9 mouse cellular contexts compared by ENCODE assay signal in the genomic region with DNA sequence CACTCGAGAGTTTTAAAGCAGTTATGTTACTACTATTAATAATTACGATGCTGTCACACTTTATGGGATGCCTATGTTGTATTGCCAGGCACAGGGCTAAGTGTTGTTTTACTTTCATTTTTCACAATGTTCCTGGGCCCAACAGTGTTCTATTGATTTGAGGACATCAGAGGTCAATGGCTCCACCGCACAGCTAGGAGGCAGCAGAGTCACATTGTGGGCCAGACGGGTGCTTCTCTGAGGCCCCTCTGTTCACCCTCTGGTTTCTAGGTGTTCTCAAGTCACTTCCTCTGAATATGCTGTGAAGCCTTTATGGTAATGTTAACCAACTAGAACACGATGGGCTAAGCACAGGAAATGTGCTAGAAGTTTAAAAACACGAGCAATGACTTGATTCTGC. TPM values are rescaled to one million over a fixed set of nuclear protein-coding genes. Genes with fewer than 3 reads are reported as not detected.
DNase-seq lines count a peak whose midpoint lies in the region; ATAC-seq and TF ChIP-seq lines count a peak whose summit lies in the region.
"Had no signal": no experiment of that assay in that cellular context is flagged by ENCODE, and none has a peak within 500 bp of the region (broad histone marks: within the 10 kb centered on the region; RNA-seq: fewer than 3 reads in every experiment).

No protein-coding gene starts in this region.

- no peak overlapping the region for H3K4me3 ChIP-seq in bone marrow, adult 2 months (replicated peaks; ENCODE audit: control insufficient read depth, low read depth, low read length)
- H3K4me3 ChIP-seq in midbrain, embryonic 15.5 days: no peak overlapping the region
- H3K4me3 ChIP-seq: hindbrain, embryonic 12.5 days had no signal

- no peaks in the 10 kb centered on the region for H3K4me1 ChIP-seq in bone marrow, adult 2 months (ENCODE audit: control insufficient read depth, insufficient read depth, low read length)
- H3K4me1 ChIP-seq in midbrain, embryonic 15.5 days: no peaks in the 10 kb centered on the region
- H3K4me1 ChIP-seq: hindbrain, embryonic 12.5 days had no signal

- peak; percentile 65; the same call in 1 of the 2 replicates for ATAC-seq in monocyte, adult 5-6 weeks (replicated peaks; ENCODE audit: insufficient number of reproducible peaks, low FRiP score, low TSS enrichment, poor library complexity, severe bottlenecking)
- ATAC-seq in midbrain, embryonic 15.5 days (replicated peaks): no peak

- no peaks in the 10 kb centered on the region for H3K36me3 ChIP-seq in midbrain, embryonic 15.5 days (replicated peaks)
- H3K36me3 ChIP-seq: hindbrain, embryonic 12.5 days had no signal

- 44% methylated on average over 6 of the region's 6 CpGs for WGBS in bone marrow, adult 2 months
- WGBS in midbrain, embryonic 15.5 days: 75% methylated on average over 6 of the region's 6 CpGs

- H3K27ac ChIP-seq in bone marrow, adult 2 months (ENCODE audit: control insufficient read depth, insufficient read depth, low read depth, low read length, poor library complexity): no peak overlapping the region
- no peak overlapping the region for H3K27ac ChIP-seq in midbrain, embryonic 15.5 days
- H3K27ac ChIP-seq: hindbrain, embryonic 12.5 days had no signal

- H3K27me3 ChIP-seq in midbrain, embryonic 15.5 days (replicated peaks): no peaks in the 10 kb centered on the region
- H3K27me3 ChIP-seq: hindbrain, embryonic 12.5 days had no signal

- TF ChIP-seq CTCF in bone marrow, adult 2 months (IDR thresholded peaks at IDR 0.05; ENCODE audit: control insufficient read depth, insufficient read depth, low read length): peak; percentile 69

- DNase-seq in adrenal gland, postnatal 14 days: peak; percentile 56
- no peak for DNase-seq in adrenal gland, postnatal 4 days (ENCODE audit: low spot score in 2 of 2)
- DNase-seq in 3T3-L1 (ENCODE audit: low read depth, low spot score): peak; percentile 63
- no peak for DNase-seq in right cerebral cortex, postnatal 25 days
- no peak for DNase-seq in heart, adult 11 months

- H3K9ac ChIP-seq in midbrain, embryonic 15.5 days: no peak overlapping the region
- H3K9ac ChIP-seq: hindbrain, embryonic 12.5 days had no signal

- no peaks in the 10 kb centered on the region for H3K9me3 ChIP-seq in midbrain, embryonic 15.5 days
- H3K9me3 ChIP-seq: hindbrain, embryonic 12.5 days had no signal

- TF ChIP-seq POLR2A in bone marrow, adult 2 months (IDR thresholded peaks at IDR 0.05; ENCODE audit: borderline replicate concordance, control insufficient read depth, low read depth, low read length): no peak

- H3K4me2 ChIP-seq in midbrain, embryonic 15.5 days: no peak overlapping the region
- H3K4me2 ChIP-seq: hindbrain, embryonic 12.5 days had no signal

RNA-seq across cellular contexts. Expression of a gene that starts 18.7 kb away (rescaled TPM):
- total RNA-seq in adrenal gland, postnatal 14 days (2021): 56.4 and 56.9 TPM in 2 replicates
- total RNA-seq in adrenal gland, postnatal 4 days (2021): 10 to 100 TPM; 47.3 to 61.6 TPM
- polyA plus RNA-seq in bone marrow, adult 2 months (2011; ENCODE audit: insufficient read depth, insufficient read length, low replicate concordance, missing spikeins): 20.8 and 28.8 TPM in 2 replicates
- total RNA-seq in monocyte, adult 5-6 weeks (2017): 167 to 238 TPM (median 182 TPM) in 3 replicates
- polyA plus RNA-seq in midbrain, embryonic 15.5 days (2015; fragmentation: Nextera tagmentation; extraction: Ambion mirVana): 13.5 and 22.5 TPM in 2 replicates

Comparison
In these comparisons a context has a peak if more than half of its experiments do, and no peak if none do; other contexts are left out.
1. DNase-seq: peak in adrenal gland, postnatal 14 days (single experiment) and 3T3-L1 (single experiment); none in adrenal gland, postnatal 4 days (0 of 2), right cerebral cortex, postnatal 25 days (single experiment) and heart, adult 11 months (single experiment).